Mouse (Mus musculus) cerebellum, adult 9-10 months (tissue): ENCODE results near the gene Zfp101.

Source experiments
- DNase-seq: peaks from one replicate; pipeline ENCODE4 v3.0.0; 2022

Gene Zfp101

GRCm38 (mm10) chr17:33394182-33395034 is at the start of gene Zfp101:
Gene Zfp101, minus strand, starts transcription at chr17:33394641.
- peak; percentile 95 for DNase-seq

DNA sequence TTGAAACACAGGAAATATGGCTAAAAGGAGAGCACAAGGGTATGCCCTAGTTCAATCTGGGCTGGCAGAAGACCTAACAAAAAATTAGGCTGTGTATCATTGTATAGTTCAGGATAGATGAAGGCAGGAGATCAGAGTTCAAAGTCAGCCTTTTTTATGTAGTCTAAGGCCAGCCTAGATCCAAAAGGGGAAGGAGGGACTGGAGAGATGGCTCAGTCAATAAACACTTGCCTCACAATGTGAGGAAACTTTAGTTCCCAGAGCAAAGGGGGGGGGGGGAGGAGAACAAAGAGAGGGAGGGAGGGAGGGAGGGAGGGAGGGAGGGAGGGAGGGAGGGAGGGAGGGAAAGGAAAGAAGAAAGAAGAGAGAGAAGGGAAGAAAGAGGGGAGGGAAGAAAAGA is 46.7 kb upstream of the Zfp101 start:
- no peak for DNase-seq

DNA sequence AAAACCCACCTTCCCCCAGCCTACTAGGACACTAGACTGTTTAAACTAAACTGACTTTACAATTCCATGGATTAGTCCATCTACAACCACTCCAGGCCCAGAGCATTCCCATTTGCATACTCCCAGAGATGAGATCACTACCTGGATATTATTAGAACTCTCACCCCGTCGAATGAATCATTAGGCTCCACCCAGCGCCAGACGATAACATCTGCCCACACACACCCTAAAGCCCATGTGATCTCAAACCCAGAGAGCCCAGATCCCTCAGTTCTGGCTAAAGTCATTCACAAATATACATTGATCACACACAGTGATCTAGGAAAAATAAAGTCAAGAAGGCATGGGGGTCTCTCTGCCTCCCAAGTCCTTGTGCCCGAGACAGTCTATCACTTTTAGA is 45.5 kb upstream of the Zfp101 start:
- DNase-seq, result no peak

DNA sequence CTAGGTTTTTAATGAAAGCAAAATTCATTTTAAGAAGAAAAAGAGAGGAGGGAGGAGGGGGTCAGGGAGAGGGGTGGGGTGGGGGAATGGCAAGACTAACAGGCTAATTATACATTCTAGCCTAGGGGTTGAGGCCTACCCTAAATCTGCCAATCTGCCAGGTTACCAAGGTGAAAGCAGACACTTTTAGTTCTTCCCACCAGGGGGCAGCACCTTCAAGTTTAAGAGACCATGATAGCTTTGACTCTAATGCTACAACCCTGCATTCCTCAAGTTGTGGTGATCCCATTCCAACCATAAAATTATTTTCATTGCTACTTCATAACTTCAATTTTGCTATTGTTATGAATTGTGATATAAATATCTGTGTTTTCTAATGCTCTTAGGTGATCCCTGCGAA is 44.7 kb upstream of the Zfp101 start:
- peak; percentile 90 for DNase-seq

GRCm38 (mm10) chr17:33432019-33432946 is 37.8 kb upstream of the Zfp101 start, which contains the start of gene Actl9:
Gene Actl9, plus strand, starts transcription at chr17:33432896.
- no peak for DNase-seq

GRCm38 (mm10) chr17:33392271-33392670 is 2.2 kb downstream of the Zfp101 start:
- DNase-seq, result no peak

GRCm38 (mm10) chr17:33385705-33386104 is 8.7 kb downstream of the Zfp101 start:
- DNase-seq, result no peak

GRCm38 (mm10) chr17:33372795-33373194 is 21.6 kb downstream of the Zfp101 start:
- DNase-seq, result no peak

DNA sequence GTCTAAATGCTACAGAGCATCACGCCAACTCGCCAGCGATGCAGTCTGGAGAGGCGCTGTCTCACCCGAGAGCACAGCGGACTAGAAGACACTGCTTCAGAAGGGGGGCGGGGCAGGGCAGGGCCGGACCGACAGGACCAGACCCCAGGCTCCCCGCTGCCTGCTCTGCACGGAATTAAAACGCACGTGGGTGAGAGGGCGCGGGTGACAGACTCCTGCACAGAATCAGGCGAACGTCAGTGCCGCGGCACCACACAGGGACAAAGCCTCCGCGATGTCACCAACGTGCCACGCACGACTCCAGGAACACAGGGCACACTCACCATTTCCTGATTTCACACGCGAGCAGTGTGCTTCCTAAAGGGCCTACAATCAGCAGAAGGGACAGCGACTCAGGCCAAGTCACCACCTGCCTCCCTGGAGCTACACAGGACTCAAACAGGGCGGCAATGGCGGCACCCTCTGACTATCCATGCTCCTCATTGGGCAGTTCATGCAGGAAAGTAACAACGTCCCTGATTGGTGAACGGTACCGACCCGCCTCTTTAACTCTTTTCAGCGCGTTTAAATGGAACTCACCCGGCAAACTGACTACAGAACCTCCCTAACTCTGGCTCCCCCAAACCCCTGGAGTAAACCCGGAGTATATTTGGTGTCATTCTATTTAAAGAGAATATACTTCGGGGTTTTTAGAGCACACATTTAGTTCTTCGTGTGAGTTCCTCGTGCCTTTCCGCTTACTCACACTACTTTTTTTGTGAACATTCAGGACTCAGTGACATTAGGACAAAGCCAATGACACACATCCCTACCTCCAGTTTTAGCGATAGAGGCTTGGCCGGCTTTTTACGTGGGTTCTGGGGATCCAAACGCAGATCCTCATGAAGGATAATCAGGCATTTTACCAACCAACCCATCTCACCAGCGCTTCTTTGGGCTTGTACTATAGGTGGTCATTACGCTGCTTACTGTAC is 35.7 kb downstream of the Zfp101 start, which contains the start of gene Zfp81:
Zfp81 (minus strand) TSS at position 468 of the 974 bp plus-strand sequence.
- DNase-seq, result peak; percentile 92

DNA sequence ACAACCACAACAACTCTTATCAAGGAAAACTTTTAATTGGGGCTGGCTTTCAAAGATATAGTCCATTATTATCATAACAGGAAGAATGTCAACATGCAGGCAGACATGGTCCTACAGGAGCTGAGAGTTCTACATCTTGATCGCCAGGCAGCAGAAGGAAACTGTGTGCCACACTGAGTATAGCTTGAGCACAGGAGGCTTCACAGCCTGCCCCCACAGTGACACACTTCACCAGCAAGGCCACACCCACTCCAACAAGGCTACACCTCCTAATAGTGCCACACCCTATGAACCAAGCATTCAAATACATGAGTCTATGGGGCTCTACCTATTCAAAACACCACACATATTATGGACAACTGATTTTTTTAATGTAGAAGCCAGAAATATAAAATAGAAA is 41.5 kb downstream of the Zfp101 start:
- DNase-seq, result no peak
